Mouse (Mus musculus) v-Abl transformed pro-B cells (cell line): Measurements from ENCODE around the gene Pebp1.

Source experiments
- in situ Hi-C, 2 experiments: fragments of 400-800 bp; cut with MboI; formaldehyde crosslinking; loops; one replicate each; pipeline ENCODE4 v1.15.1; 2025; ENCODE audit not compliant: unreplicated experiment in 2 of 2

Gene Pebp1

DNA sequence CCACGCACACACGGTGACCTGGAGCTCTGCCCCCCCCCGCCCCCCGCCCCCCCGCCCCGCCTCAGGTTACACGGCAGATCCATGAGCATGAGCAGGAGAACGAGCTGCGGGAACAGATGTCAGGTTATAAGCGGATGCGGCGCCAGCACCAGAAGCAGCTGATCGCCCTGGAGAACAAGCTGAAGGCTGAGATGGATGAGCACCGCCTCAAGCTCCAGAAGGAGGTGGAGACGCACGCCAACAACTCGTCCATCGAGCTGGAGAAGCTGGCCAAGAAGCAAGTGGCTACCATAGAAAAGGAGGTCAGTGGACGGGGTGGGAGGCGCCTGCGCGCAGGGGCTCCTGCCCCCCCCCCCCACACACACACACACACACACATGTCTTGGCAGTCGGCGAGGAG, 36.6 kb downstream of the Pebp1 start:
- in situ Hi-C loops: loop anchor here in 1 of 2 experiments (25.0 kb wide), 1 partner anchor 987 kb away; the partner anchor contains the start of genes 2410131K14Rik and Rnft2

DNA sequence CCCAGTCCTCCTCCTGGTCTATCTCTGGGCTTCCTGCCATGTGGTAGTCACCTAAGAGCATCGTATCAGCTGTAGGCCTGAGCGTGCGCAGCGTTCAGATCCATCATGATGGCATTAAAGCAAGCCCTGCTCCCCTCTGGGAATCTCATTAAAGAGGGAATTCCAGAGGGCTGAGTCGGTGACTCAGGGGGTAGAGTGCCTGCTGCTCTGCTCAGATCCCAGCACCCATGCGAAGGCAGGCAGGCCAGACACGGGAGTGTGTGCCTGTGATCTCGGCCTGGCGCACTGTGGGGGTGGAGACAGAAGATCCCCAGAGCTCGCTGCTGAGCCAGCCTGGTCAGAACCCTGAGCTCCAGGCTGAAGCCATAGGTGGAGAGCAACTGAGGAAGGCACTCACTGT, 39.1 kb downstream of the Pebp1 start:
- in situ Hi-C loops: no loop called here

DNA sequence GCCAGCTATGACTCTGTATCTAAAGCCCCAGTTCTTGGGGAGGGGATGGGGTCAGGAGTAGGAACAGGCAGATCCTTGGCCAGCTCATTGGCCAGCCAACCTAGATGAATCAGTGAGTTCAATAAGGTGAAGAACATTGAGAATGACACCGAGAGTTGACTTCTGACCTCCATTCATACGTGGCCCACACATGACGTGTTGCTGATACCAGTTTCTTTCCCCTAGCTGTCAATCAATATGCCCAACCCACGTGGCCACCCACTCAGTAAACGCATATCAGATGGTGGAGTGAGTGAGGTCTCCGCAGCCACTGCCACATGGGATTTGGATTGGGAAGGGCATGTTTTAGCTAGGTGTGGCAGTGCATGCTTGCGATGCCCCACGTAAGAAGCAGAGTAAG, 42.3 kb downstream of the Pebp1 start:
- in situ Hi-C loops: no loop called here

- in situ Hi-C loops: no loop called here
These were observed 44.5 kb downstream of the Pebp1 start for GRCm38 (mm10) chr5:117242671-117243478.

GRCm38 (mm10) chr5:117241935-117242531, 45.4 kb downstream of the Pebp1 start:
- in situ Hi-C loops: no loop called here

GRCm38 (mm10) chr5:117240761-117241322, 46.6 kb downstream of the Pebp1 start:
- in situ Hi-C loops: no loop called here

DNA sequence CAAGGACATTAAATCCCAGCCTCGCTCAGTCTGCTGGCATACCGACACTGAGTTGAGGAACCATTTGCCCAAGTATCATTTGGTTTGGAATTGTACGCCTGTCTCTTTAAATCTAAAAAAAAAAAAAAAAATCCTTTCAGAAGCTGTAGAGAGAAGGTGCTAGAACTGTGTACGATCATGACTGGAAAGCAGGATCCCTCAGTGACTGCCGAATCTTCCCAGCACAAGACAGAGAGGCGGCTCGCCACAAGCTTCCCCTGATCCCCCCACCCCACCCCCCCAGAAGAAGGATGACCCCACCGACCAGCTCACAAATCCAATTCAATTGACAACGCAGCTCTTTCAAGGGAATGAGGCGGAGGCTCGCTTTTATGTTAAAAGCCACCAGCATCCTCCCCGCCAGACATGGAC, 47.1 kb downstream of the Pebp1 start:
- in situ Hi-C loops: no loop called here

DNA sequence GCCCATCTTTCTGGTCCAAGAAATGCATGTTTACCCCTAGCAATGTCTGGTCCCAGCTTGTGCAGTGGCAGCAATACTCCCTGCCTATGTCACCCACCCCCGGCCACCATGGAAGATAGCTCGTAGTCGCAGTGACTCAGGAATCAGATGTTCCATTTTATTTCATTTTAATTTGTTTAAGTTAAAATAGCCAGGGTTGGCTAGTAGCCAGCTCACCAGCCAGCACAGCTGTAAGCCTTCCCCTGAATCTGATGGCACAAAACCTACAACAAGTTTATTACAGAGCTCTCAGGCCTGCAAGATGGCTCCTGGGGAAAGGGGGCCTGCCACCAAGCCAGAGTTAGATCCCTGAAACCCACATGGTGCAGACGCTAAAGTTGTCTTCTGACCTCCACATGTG, 48.3 kb downstream of the Pebp1 start:
- in situ Hi-C loops: no loop called here

- in situ Hi-C loops: no loop called here
These were observed 50.9 kb downstream of the Pebp1 start for GRCm38 (mm10) chr5:117236540-117236939.
